Mouse (Mus musculus): ENCODE measurements at regions not wholly inside any gene's neighbourhood (a gene's known extent, or its start where the extent isn't known, plus 50 kb on each side); places are given as distances from the start of the nearest gene placed in this dataset.
"Not testable (repeated sequence)": the region's sequence is repeated elsewhere in the genome, so short reads cannot be mapped to it uniquely, and the experiment has no call there.

GRCm38 (mm10) chr13:50906431-50906830 lies 194.2 kb upstream of the Spin1 start:
- not testable (repeated sequence) for DNase-seq (ENCODE audit: low spot score in 2 of 2)

GRCm38 (mm10) chr13:50906910-50907309 lies 193.8 kb upstream of the Spin1 start:
- DNase-seq (ENCODE audit: low spot score in 2 of 2) = no peak

- DNase-seq (ENCODE audit: low spot score in 2 of 2) = not testable (repeated sequence)
Measured at GRCm38 (mm10) chr13:50912776-50913175, 187.9 kb upstream of the Spin1 start.

- not testable (repeated sequence) for DNase-seq (ENCODE audit: low spot score in 2 of 2)
Measured at GRCm38 (mm10) chr13:50934017-50934416, 166.7 kb upstream of the Spin1 start.

- DNase-seq (ENCODE audit: low spot score in 2 of 2) = no peak
Measured at GRCm38 (mm10) chr13:50942561-50942960, 158.1 kb upstream of the Spin1 start.

GRCm38 (mm10) chr13:50949545-50950226 lies 151.0 kb upstream of the Spin1 start:
- DNase-seq (ENCODE audit: low spot score in 2 of 2) = peak; percentile 33 to 62

- DNase-seq (ENCODE audit: low spot score in 2 of 2) = no peak
Measured at GRCm38 (mm10) chr13:50954671-50955070, 146.0 kb upstream of the Spin1 start.

- no peak for DNase-seq (ENCODE audit: low spot score in 2 of 2)
Measured at GRCm38 (mm10) chr13:50958051-50958883, 142.4 kb upstream of the Spin1 start.

- no peak for DNase-seq (ENCODE audit: low spot score in 2 of 2)
Measured at GRCm38 (mm10) chr13:50960909-50961308, 139.8 kb upstream of the Spin1 start.

GRCm38 (mm10) chr13:50964070-50964469 lies 136.6 kb upstream of the Spin1 start:
- DNase-seq (ENCODE audit: low spot score in 2 of 2) = no peak

GRCm38 (mm10) chr13:50965041-50965440 lies 135.6 kb upstream of the Spin1 start:
- not testable (repeated sequence) for DNase-seq (ENCODE audit: low spot score in 2 of 2)

- DNase-seq (ENCODE audit: low spot score in 2 of 2) = no peak
Measured at GRCm38 (mm10) chr13:50965678-50966077, 135.0 kb upstream of the Spin1 start.

GRCm38 (mm10) chr13:50966826-50967225 lies 133.9 kb upstream of the Spin1 start:
- no peak for DNase-seq (ENCODE audit: low spot score in 2 of 2)

- no peak for DNase-seq (ENCODE audit: low spot score in 2 of 2)
Measured at GRCm38 (mm10) chr13:50973379-50973778, 127.3 kb upstream of the Spin1 start.

GRCm38 (mm10) chr13:50975306-50975920 lies 125.3 kb upstream of the Spin1 start:
- no peak for DNase-seq (ENCODE audit: low spot score in 2 of 2)

GRCm38 (mm10) chr13:50982005-50982404 lies 118.7 kb upstream of the Spin1 start:
- no peak for DNase-seq (ENCODE audit: low spot score in 2 of 2)

GRCm38 (mm10) chr13:50982990-50983389 lies 117.7 kb upstream of the Spin1 start:
- DNase-seq (ENCODE audit: low spot score in 2 of 2) = no peak

GRCm38 (mm10) chr13:50991726-50992432 lies 108.8 kb upstream of the Spin1 start:
- no peak for DNase-seq (ENCODE audit: low spot score in 2 of 2)

GRCm38 (mm10) chr13:50999738-51000137 lies 100.9 kb upstream of the Spin1 start:
- no peak for DNase-seq (ENCODE audit: low spot score in 2 of 2)

- DNase-seq (ENCODE audit: low spot score in 2 of 2) = no peak
Measured at GRCm38 (mm10) chr13:51004827-51005226, 95.9 kb upstream of the Spin1 start.

GRCm38 (mm10) chr13:51010736-51011135 lies 89.9 kb upstream of the Spin1 start:
- no peak for DNase-seq (ENCODE audit: low spot score in 2 of 2)

- DNase-seq (ENCODE audit: low spot score in 2 of 2) = no peak
Measured at GRCm38 (mm10) chr13:51016209-51016608, 84.5 kb upstream of the Spin1 start.
